Mouse (Mus musculus) frontal cortex, adult (tissue): ENCODE measurements around the gene Ryr2.

ENCODE experiments used
- ATAC-seq: cut with Nextera tagmentation; 2 replicates; pipeline ENCODE4 v1.9.2; 2017; ENCODE audit warnings: mild to moderate bottlenecking, moderate library complexity, mixed read lengths; ENCODE audit not compliant: low TSS enrichment

The Ryr2 gene

GRCm38 (mm10) chr13:12037241-12037640 lies 69.5 kb downstream of the Ryr2 start:
- no peak for ATAC-seq

- no peak for ATAC-seq
Measured at GRCm38 (mm10) chr13:12036834-12037233, 69.9 kb downstream of the Ryr2 start.

GRCm38 (mm10) chr13:12033914-12034313 lies 72.8 kb downstream of the Ryr2 start:
- ATAC-seq: no peak

- no peak for ATAC-seq
Measured at GRCm38 (mm10) chr13:12033272-12033671, 73.5 kb downstream of the Ryr2 start.

GRCm38 (mm10) chr13:12029841-12030240 lies 76.9 kb downstream of the Ryr2 start:
- no peak for ATAC-seq

GRCm38 (mm10) chr13:12029326-12029725 lies 77.4 kb downstream of the Ryr2 start:
- ATAC-seq: no peak

- 0 out of 2 replicates have a peak, but pooled peaks have one; percentile 9 for ATAC-seq
Measured at GRCm38 (mm10) chr13:12018046-12018445, 88.7 kb downstream of the Ryr2 start.

- peak; percentile 79 for ATAC-seq
Measured at GRCm38 (mm10) chr13:12013986-12014385, 92.8 kb downstream of the Ryr2 start.

- no peak for ATAC-seq
Measured at GRCm38 (mm10) chr13:12008995-12009689, 97.6 kb downstream of the Ryr2 start.

- no peak for ATAC-seq
Measured at GRCm38 (mm10) chr13:12007579-12007978, 99.2 kb downstream of the Ryr2 start.

GRCm38 (mm10) chr13:12001891-12002294 lies 104.9 kb downstream of the Ryr2 start:
- ATAC-seq: peak; percentile 80

- no peak for ATAC-seq
Measured at GRCm38 (mm10) chr13:11999851-12000250, 106.9 kb downstream of the Ryr2 start.

GRCm38 (mm10) chr13:11997366-11997765 lies 109.4 kb downstream of the Ryr2 start:
- no peak for ATAC-seq

GRCm38 (mm10) chr13:11987556-11987955 lies 119.2 kb downstream of the Ryr2 start:
- ATAC-seq: no peak

GRCm38 (mm10) chr13:11985056-11985455 lies 121.7 kb downstream of the Ryr2 start:
- ATAC-seq: no peak

GRCm38 (mm10) chr13:11978997-11979396 lies 127.7 kb downstream of the Ryr2 start:
- peak; percentile 76 for ATAC-seq

GRCm38 (mm10) chr13:11978359-11978758 lies 128.4 kb downstream of the Ryr2 start:
- ATAC-seq: no peak

- no peak for ATAC-seq
Measured at GRCm38 (mm10) chr13:11977606-11978005, 129.1 kb downstream of the Ryr2 start.

GRCm38 (mm10) chr13:11964391-11964790 lies 142.4 kb downstream of the Ryr2 start:
- ATAC-seq: no peak

- no peak for ATAC-seq
Measured at GRCm38 (mm10) chr13:11959488-11960174, 147.1 kb downstream of the Ryr2 start.

GRCm38 (mm10) chr13:11958854-11959253 lies 147.9 kb downstream of the Ryr2 start:
- ATAC-seq: no peak

GRCm38 (mm10) chr13:11958271-11958670 lies 148.5 kb downstream of the Ryr2 start:
- ATAC-seq: 0 out of 2 replicates have a peak, but pooled peaks have one; percentile 6

- ATAC-seq: no peak
Measured at GRCm38 (mm10) chr13:11951951-11952350, 154.8 kb downstream of the Ryr2 start.
